Mouse (Mus musculus) testis, postnatal 14 days (tissue): ENCODE measurements at regions not wholly inside any gene's neighbourhood (a gene's known extent, or its start where the extent isn't known, plus 50 kb on each side); places are given as distances from the start of the nearest gene placed in this dataset.
A peak's percentile ranks its signal among the peaks of the same experiment; 100 is the strongest.

Experiments
- DNase-seq: peaks from one replicate; pipeline ENCODE4 v3.0.0; 2021; ENCODE audit warnings: low spot score

GRCm38 (mm10) chr4:55812846-55813245 is 280.6 kb upstream of the Klf4 start:
- no peak for DNase-seq

DNA sequence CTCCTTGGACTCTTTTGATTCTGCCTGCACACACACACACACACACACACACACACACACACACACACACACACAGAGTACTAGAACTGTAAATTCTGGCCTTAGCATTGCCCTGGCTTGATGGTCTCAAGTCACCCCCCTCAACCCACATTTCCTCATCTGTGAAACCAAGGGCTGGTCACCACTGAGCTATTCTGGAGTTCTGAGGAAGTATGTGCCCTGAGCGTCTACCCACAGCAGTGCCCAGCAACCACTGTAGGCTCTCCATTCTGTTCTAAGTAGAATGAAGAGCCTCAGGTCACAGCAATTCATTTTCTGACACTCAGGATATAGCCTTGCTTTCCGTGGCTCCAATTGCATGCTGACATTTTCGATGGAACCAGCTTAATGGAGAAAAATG is 279.4 kb upstream of the Klf4 start:
- DNase-seq, result no peak

GRCm38 (mm10) chr4:55808501-55808900 is 276.2 kb upstream of the Klf4 start:
- no peak for DNase-seq

DNA sequence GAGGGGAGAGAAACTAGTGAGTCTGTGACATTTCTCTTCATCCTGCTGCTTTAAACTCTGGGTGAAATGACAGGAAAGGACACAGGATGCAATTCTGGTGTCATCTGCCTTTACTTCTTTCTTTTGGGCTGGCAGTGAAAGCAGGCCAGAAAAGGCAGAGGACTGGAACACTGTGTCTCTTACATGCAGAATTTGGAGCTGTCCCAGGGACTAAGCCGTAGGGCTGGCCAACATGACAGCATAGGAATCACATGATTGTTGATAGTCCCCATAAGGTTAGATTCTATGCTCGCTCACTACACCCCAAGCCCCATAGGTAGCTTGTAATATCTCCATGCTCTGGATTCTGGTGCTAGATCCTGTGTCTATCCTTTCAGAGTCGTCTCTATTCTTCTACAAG is 274.5 kb upstream of the Klf4 start:
- DNase-seq, result no peak

- no peak for DNase-seq
Observed at GRCm38 (mm10) chr4:55805255-55806051, 273.2 kb upstream of the Klf4 start.

GRCm38 (mm10) chr4:55802101-55802500 is 269.8 kb upstream of the Klf4 start:
- DNase-seq, result no peak

DNA sequence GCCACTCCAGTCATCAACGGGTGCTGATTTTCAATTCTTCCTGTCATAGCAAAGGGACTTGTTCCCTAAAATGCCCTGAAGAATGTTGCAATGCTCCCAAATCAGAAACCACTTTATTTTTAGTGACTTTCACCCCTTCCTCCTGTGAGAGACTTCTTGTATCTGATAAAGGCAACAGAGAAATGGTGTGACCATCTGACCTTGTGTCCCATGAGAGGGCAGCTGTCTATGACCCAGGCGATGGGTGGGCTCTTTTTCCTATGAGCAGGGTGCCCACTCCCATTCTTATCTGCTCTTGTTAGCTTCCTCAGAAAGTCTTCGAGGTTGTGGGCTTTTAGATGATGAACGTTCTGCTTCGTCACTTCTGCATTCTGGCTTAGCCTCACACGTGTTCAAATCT is 265.8 kb upstream of the Klf4 start:
- DNase-seq, result no peak

GRCm38 (mm10) chr4:55781329-55781847 is 249.1 kb upstream of the Klf4 start:
- DNase-seq, result no peak

DNA sequence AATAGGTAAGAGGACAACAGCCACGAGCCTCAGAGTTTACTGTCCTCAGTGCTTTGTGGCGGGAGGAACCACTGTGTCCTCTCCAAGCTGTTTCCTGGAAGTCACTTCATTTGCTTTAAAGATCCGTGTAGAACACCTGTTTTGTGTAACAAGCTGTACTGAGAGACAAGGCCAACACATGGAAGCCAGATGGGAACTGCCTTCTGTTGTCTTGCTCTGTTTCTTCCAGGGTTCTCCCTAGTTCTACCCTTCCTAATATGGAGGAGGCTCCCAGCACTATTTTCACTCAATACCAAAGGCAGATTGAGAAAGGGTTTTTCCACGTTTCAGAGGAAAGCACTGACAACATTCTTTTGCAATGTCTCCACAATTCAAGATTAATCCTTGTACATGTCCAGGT is 247.3 kb upstream of the Klf4 start:
- DNase-seq, result no peak

DNA sequence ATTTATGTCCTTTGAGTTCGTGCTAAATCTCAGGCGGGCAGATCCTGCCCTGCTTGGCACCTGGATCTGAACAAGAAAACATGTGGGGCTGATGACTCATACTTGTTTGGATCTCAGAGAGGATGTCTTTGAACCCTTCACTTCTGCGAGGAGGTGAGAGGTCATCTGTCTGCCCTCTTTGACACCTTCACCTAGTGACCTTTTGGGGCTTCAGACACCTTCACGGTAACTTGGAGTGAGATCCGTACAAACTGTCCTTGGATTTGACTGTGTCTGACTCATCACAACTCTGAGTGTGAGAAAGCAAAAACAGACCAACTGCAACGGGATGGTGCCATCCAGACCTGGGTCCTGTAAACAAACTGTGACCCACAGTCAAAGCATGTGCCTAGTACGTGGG is 243.6 kb upstream of the Klf4 start:
- no peak for DNase-seq

- DNase-seq, result no peak
Observed at GRCm38 (mm10) chr4:55774571-55774970, 242.3 kb upstream of the Klf4 start.

DNA sequence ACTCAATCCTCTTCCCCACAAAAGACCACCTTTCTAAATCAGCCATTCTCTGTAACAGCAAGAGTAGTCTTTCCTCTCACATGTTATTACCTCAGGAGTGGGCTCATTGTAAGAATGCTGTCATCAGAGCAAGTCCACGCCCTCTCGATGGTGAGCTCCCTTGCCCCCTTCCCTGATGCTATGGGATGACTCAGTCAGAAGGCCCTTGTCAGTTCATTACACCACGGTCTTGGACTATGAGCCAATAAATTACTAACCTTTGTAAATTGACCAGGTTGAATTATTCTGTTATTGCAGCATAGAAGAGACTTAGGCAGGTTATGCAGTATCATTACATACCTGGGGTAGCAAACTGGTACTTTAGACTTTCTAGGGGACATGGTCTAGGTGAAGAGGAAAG is 237.4 kb upstream of the Klf4 start:
- no peak for DNase-seq

GRCm38 (mm10) chr4:55768325-55768724 is 236.1 kb upstream of the Klf4 start:
- no peak for DNase-seq

DNA sequence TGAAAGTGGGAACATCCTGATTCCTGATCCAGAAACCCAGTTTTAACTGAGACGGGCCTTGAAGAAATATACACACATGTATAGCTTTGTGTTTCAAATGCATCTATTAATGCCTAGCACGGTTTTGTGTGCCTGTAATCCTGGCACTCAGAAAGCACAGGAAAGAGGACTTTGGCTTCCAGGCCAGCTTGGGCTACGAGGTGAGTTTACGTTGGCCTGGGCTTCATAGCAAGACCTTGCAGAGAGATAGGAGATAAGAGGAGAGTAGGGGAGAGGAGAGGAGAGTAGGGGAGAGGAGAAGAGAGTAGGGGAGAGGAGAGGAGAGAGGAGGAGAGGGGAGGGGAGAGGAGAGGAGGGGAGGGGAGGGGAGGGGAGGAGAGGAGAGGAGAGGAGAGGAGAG is 234.9 kb upstream of the Klf4 start:
- DNase-seq, result no peak

DNA sequence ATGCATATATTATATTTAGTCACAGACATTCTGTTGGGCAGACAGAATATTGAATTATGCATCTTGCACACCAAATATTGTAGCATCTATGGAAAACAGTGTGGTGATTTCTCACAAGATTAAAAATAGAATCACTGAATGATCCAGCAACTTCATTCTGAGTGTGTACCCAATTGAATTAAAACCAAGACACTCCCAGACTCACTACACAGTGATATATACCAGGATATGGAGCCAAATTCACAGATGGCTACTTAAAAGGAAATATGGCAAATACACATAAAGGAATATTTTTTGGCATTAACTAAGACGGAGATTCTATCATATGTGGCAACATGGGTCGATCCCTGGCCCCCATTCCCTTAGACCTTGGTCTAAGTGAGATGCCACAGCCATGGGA is 233.5 kb upstream of the Klf4 start:
- no peak for DNase-seq

GRCm38 (mm10) chr4:55763112-55763511 is 230.8 kb upstream of the Klf4 start:
- DNase-seq, result no peak

- no peak for DNase-seq
Observed at GRCm38 (mm10) chr4:55762389-55762788, 230.1 kb upstream of the Klf4 start.

DNA sequence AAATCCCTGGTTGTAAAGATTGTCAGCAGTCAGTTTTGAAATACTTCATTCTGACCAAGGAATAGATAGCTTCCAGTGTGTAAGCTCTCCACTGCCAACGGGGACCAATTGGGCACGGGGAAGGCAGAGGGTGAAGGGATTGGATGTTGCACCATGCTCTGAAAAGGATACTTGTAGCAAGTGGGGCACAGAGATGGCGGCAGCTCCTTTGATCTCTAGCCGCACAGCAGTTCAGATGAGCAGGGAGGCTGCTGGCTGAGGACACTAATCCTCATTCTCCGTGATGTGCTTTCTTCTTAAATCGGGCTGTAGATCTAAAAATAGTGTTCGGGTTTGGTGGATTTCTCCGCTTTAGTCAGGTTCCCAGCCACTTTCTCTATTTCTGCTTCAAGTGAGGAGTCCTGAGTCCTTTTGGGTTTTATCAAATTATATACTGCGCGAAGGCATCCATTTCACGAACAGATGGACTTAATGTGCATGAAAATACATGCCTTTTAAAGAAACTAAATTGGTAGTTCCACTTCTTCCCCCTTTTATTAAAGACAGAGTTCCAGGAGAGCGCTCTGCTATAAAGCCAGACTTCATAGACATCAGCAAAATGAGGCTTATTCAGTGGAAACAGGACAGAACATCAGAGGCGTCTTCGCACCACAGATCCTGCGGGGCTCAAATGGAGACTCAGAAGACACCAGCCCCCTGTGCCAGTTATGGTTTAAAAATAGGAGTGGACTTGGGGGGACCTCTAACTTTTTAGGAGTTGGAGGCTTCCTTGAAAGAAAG is 225.1 kb upstream of the Klf4 start:
- peak; percentile 63 for DNase-seq

DNA sequence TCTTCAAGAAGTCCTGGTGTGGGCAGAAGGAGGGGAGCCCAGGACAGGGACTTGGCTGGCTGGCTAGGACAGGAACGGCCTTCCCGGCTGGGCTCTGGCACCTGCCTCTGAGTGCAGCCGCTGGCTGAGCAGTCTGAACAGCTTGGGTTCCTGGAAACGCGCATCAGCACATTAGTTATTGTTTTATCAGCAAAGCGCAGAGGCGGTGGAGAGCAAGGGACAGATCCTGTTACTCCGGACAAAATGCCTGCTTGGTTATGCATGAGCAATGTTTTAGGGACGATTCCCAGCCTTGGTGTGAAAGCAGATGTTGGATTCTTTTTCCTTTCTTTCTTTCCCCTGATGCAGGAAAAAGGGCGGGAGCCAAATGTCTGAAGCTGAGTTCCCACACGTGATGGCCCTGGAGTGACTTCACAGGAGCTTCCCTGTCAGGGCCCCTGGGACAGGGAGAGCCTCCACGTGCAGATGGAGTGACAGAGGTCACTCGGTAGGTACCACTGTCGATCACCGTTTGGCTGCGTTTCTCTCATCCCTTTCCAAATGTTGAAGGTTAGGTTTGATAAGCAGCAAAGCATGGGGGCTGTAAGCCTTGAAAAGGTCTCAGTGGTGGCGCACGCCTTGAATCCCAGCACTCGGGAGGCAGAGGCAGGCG is 217.8 kb upstream of the Klf4 start:
- DNase-seq, result peak; percentile 54

GRCm38 (mm10) chr4:55741355-55741754 is 209.1 kb upstream of the Klf4 start:
- DNase-seq, result no peak

GRCm38 (mm10) chr4:55740062-55740461 is 207.8 kb upstream of the Klf4 start:
- no peak for DNase-seq

- no peak for DNase-seq
Observed at GRCm38 (mm10) chr4:55738714-55739113, 206.4 kb upstream of the Klf4 start.

DNA sequence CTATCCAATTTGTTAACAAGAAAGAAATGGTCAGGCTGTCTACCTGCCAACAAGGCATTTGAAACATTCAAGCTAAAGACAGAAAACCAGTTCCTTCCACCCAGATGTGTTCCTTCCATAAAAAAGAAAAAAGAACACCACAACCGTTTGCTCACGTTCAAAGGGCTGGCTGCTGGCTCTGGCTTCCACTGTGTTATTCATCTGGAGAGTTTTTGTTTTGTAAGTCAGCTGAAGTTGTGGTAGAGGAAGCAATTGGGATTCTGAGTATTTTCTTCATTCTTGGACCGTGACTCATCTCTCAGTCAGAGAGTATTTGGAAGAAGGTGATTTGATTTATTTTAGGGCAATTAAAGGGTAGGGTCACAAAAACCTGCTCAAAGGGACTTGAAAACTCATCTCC is 203.2 kb upstream of the Klf4 start:
- no peak for DNase-seq
